Mouse (Mus musculus): ENCODE measurements around the gene Lancl1. TPM values are rescaled to one million over a fixed set of nuclear protein-coding genes. Genes with fewer than 3 reads are reported as not detected.
A peak's percentile ranks its signal among the peaks of the same experiment; 100 is the strongest.

Lancl1 gene
- polyA plus RNA-seq, 1 experiment from 2014 or later: 164 TPM

- Histone ChIP-seq H3K27ac (no peak overlapping the region), H3K4me2 (no peak overlapping the region), H3K4me1 (no peaks in the 10 kb centered on the region), H3K9me3 (no peaks in the 10 kb centered on the region), H3K4me3 (no peak overlapping the region), H3K36me3 (replicated peaks) (peaks cover 44% of the 10 kb centered on the region), H3K27me3 (replicated peaks) (no peaks in the 10 kb centered on the region), H3K9ac (no peak overlapping the region)
- ATAC-seq (replicated peaks): no peak
- WGBS: 62% methylated on average over 3 of the region's 3 CpGs
Observed at GRCm38 (mm10) chr1:67003699-67004098, 35.0 kb downstream of the Lancl1 start.

- Histone ChIP-seq H3K27me3 (replicated peaks) (no peaks in the 10 kb centered on the region), H3K4me1 (no peaks in the 10 kb centered on the region), H3K4me3 (no peak overlapping the region), H3K27ac (no peak overlapping the region), H3K4me2 (no peak overlapping the region), H3K36me3 (replicated peaks) (peaks cover 44% of the 10 kb centered on the region), H3K9me3 (no peaks in the 10 kb centered on the region), H3K9ac (no peak overlapping the region)
- ATAC-seq (replicated peaks): no peak
- 86% methylated on average over 6 of the region's 6 CpGs for WGBS
Observed at GRCm38 (mm10) chr1:67002226-67002625, 36.4 kb downstream of the Lancl1 start.

DNA sequence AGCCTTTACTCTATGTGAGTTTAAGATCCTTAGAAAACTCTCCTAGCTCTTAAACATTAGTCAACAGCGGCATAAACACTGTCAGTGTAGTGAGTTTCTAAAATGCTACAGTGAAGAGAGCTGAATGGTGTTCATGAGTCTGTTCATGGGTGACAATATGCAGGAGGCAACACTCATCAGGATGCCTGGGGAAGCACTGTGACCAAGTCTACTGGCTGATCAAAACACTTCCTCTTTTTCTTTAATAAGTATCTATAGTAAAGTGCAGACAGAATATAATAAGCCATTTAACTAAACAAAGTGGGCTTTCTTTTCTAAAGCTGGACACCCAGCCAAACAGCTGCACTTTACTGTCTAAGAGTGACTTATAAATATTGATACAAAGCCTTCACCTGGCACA is 37.3 kb downstream of the Lancl1 start:
- no peak for ATAC-seq (replicated peaks)
- Histone ChIP-seq H3K36me3 (replicated peaks) (peaks cover 40% of the 10 kb centered on the region), H3K9me3 (no peaks in the 10 kb centered on the region), H3K27me3 (replicated peaks) (no peaks in the 10 kb centered on the region), H3K4me2 (no peak overlapping the region), H3K9ac (no peak overlapping the region), H3K4me3 (no peak overlapping the region), H3K27ac (no peak overlapping the region), H3K4me1 (no peaks in the 10 kb centered on the region)
- 92% methylated on average over 1 of the region's 1 CpGs for WGBS

- H3K36me3 ChIP-seq (replicated peaks): peaks cover 31% of the 10 kb centered on the region
- H3K9me3 ChIP-seq: no peaks in the 10 kb centered on the region
- no peak for ATAC-seq (replicated peaks)
- H3K4me1 ChIP-seq: no peaks in the 10 kb centered on the region
- 84% methylated on average over 3 of the region's 3 CpGs for WGBS
- H3K4me3 ChIP-seq: no peak overlapping the region
- no peak overlapping the region for H3K9ac ChIP-seq
- no peaks in the 10 kb centered on the region for H3K27me3 ChIP-seq (replicated peaks)
- no peak overlapping the region for H3K4me2 ChIP-seq
- no peak overlapping the region for H3K27ac ChIP-seq
Observed at GRCm38 (mm10) chr1:67000484-67000883, 38.2 kb downstream of the Lancl1 start.

DNA sequence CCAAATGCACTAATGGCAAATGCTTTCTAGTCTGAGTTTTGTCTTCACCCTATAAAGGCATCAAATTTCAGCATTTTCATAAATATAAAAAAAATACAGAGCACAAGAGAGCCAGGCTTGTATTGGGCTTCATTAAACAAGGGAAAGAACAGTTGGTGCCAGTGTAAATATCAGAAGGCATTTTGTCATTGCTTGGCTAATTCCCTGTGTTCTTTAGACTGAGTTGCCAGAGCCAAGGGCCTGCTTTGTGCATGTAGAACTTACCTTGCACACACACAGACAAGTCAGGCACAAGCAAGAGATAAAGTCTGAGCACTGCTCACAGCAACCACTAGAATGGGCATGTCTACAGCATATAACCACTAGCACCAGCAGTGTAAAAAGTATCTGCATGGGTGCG is 40.1 kb downstream of the Lancl1 start:
- 88% methylated on average over 1 of the region's 1 CpGs for WGBS
- Histone ChIP-seq H3K4me1 (no peaks in the 10 kb centered on the region), H3K4me2 (no peak overlapping the region), H3K27ac (no peak overlapping the region), H3K4me3 (no peak overlapping the region), H3K36me3 (replicated peaks) (peaks cover 13% of the 10 kb centered on the region), H3K9ac (no peak overlapping the region), H3K27me3 (replicated peaks) (no peaks in the 10 kb centered on the region), H3K9me3 (no peaks in the 10 kb centered on the region)
- no peak for ATAC-seq (replicated peaks)

- no peak overlapping the region for H3K4me2 ChIP-seq
- no peaks in the 10 kb centered on the region for H3K27me3 ChIP-seq (replicated peaks)
- H3K4me3 ChIP-seq: no peak overlapping the region
- H3K36me3 ChIP-seq (replicated peaks): peaks cover 12% of the 10 kb centered on the region
- H3K4me1 ChIP-seq: no peaks in the 10 kb centered on the region
- no peak overlapping the region for H3K9ac ChIP-seq
- no peaks in the 10 kb centered on the region for H3K9me3 ChIP-seq
- H3K27ac ChIP-seq: no peak overlapping the region
- WGBS: 93% methylated on average over 4 of the region's 4 CpGs
- ATAC-seq (replicated peaks): no peak
Observed at GRCm38 (mm10) chr1:66998188-66998587, 40.5 kb downstream of the Lancl1 start.

DNA sequence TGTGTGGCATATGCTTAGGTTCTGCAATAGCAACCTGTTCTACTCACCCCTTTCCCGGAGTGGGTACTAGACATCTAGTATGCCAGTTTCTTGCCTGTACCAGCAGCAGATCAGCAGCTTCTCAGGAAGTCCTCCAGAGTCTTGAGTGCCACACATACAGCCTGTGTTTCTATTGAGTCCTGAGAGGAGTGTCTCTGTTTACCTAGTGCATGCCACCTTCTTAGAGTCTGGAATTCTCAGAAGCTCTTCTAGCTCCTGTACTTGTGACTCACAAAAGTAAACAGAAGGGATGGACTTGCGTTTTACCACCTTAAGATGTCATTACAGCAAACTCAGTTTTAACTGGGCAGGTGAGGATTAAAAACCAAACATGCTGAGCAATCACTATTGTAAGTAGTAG is 41.9 kb downstream of the Lancl1 start:
- Histone ChIP-seq H3K4me3 (no peak overlapping the region), H3K4me1 (no peaks in the 10 kb centered on the region), H3K9ac (no peak overlapping the region), H3K36me3 (replicated peaks) (peaks cover under 1% of the 10 kb centered on the region; the same call in 1 of the 2 replicates), H3K4me2 (no peak overlapping the region), H3K9me3 (no peaks in the 10 kb centered on the region), H3K27ac (no peak overlapping the region), H3K27me3 (replicated peaks) (no peaks in the 10 kb centered on the region)
- no peak for ATAC-seq (replicated peaks)
- WGBS: 90% methylated on average over 2 of the region's 2 CpGs

DNA sequence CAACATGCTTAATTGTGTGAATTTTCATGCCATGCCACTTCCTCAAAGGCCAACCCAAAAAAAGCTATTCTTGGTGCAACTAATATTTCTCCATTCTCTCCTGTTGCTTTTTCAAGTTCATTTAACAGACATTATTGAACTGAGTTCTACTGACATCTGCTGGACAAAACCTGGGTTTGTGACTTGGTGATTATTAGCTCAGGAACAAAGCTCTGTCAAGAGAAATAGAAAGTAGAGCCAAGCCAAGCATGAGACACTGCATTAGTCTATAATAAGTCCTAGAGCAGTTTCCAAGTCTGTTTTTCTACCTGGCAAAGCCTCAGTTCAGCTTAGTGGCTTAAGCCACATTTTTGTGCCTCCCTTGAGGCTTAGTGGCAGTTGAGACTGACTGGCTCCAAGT is 45.9 kb downstream of the Lancl1 start:
- Histone ChIP-seq H3K4me1 (no peaks in the 10 kb centered on the region), H3K4me2 (no peak overlapping the region), H3K27ac (no peak overlapping the region), H3K4me3 (no peak overlapping the region), H3K9me3 (no peaks in the 10 kb centered on the region), H3K27me3 (replicated peaks) (no peaks in the 10 kb centered on the region), H3K9ac (no peak overlapping the region), H3K36me3 (replicated peaks) (no peaks in the 10 kb centered on the region)
- ATAC-seq (replicated peaks): no peak

GRCm38 (mm10) chr1:66987558-66988190 is 51.0 kb downstream of the Lancl1 start:
- Histone ChIP-seq H3K27me3 (replicated peaks) (no peaks in the 10 kb centered on the region), H3K4me1 (no peaks in the 10 kb centered on the region), H3K9ac (no peak overlapping the region), H3K27ac (no peak overlapping the region), H3K4me3 (no peak overlapping the region), H3K36me3 (replicated peaks) (no peaks in the 10 kb centered on the region), H3K4me2 (peak overlapping the region; percentile 6; the same call in 1 of the 2 replicates), H3K9me3 (no peaks in the 10 kb centered on the region)
- peak; percentile 75 for ATAC-seq (replicated peaks)
- WGBS: 72% methylated on average over 18 of the region's 18 CpGs

- H3K9ac ChIP-seq: no peak overlapping the region
- WGBS: 81% methylated on average over 4 of the region's 4 CpGs
Observed at GRCm38 (mm10) chr1:66985906-66986305, 52.8 kb downstream of the Lancl1 start.

GRCm38 (mm10) chr1:66985129-66985698 is 53.5 kb downstream of the Lancl1 start:
- WGBS: 77% methylated on average over 7 of the region's 7 CpGs
- H3K4me2 ChIP-seq: no peak overlapping the region
- H3K4me1 ChIP-seq: no peaks in the 10 kb centered on the region
- no peak overlapping the region for H3K27ac ChIP-seq
- no peaks in the 10 kb centered on the region for H3K9me3 ChIP-seq
- no peaks in the 10 kb centered on the region for H3K27me3 ChIP-seq (replicated peaks)
- H3K36me3 ChIP-seq (replicated peaks): no peaks in the 10 kb centered on the region
- no peak for ATAC-seq (replicated peaks)
- no peak overlapping the region for H3K4me3 ChIP-seq
- H3K9ac ChIP-seq: no peak overlapping the region

More at GRCm38 (mm10) chr1:66985906-66986305, 52.8 kb downstream of the Lancl1 start:
- Histone ChIP-seq H3K9me3 (no peaks in the 10 kb centered on the region), H3K4me2 (no peak overlapping the region), H3K27ac (no peak overlapping the region), H3K4me3 (no peak overlapping the region), H3K4me1 (no peaks in the 10 kb centered on the region), H3K27me3 (replicated peaks) (no peaks in the 10 kb centered on the region), H3K36me3 (replicated peaks) (no peaks in the 10 kb centered on the region)
- no peak for ATAC-seq (replicated peaks)

- Histone ChIP-seq H3K36me3 (replicated peaks) (no peaks in the 10 kb centered on the region), H3K9me3 (no peaks in the 10 kb centered on the region), H3K27ac (no peak overlapping the region), H3K9ac (no peak overlapping the region), H3K4me1 (no peaks in the 10 kb centered on the region), H3K4me2 (no peak overlapping the region), H3K27me3 (replicated peaks) (no peaks in the 10 kb centered on the region), H3K4me3 (no peak overlapping the region)
- no peak for ATAC-seq (replicated peaks)
- 100% methylated on average over 1 of the region's 1 CpGs for WGBS
Observed at GRCm38 (mm10) chr1:66980129-66980528, 58.5 kb downstream of the Lancl1 start.

DNA sequence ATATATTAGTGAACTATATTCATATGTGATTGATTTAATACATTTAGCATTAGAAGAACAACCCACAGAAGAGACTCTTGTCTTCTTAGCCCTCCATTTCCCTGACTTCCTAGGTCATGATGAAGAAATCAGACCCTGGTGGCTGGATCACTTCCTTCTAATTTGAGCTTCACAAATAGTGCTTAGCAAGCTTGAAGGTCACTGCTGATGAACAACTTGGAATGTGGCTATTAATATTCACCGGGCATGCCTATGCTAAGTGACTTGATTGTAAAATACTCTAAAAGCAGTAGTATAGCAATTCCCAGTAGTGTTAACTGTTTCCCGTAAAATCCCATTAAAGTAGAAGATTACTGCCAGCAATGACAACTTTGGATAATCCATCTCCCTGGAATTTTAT is 63.2 kb downstream of the Lancl1 start:
- Histone ChIP-seq H3K9me3 (no peaks in the 10 kb centered on the region), H3K9ac (no peak overlapping the region), H3K27ac (no peak overlapping the region), H3K4me3 (no peak overlapping the region), H3K4me2 (no peak overlapping the region), H3K27me3 (replicated peaks) (no peaks in the 10 kb centered on the region), H3K4me1 (no peaks in the 10 kb centered on the region), H3K36me3 (replicated peaks) (no peaks in the 10 kb centered on the region)
- WGBS: 78% methylated on average over 2 of the region's 2 CpGs
- no peak for ATAC-seq (replicated peaks)
